Mouse (Mus musculus): ENCODE measurements at regions not wholly inside any gene's neighbourhood (a gene's known extent, or its start where the extent isn't known, plus 50 kb on each side); places are given as distances from the start of the nearest gene placed in this dataset.

DNA sequence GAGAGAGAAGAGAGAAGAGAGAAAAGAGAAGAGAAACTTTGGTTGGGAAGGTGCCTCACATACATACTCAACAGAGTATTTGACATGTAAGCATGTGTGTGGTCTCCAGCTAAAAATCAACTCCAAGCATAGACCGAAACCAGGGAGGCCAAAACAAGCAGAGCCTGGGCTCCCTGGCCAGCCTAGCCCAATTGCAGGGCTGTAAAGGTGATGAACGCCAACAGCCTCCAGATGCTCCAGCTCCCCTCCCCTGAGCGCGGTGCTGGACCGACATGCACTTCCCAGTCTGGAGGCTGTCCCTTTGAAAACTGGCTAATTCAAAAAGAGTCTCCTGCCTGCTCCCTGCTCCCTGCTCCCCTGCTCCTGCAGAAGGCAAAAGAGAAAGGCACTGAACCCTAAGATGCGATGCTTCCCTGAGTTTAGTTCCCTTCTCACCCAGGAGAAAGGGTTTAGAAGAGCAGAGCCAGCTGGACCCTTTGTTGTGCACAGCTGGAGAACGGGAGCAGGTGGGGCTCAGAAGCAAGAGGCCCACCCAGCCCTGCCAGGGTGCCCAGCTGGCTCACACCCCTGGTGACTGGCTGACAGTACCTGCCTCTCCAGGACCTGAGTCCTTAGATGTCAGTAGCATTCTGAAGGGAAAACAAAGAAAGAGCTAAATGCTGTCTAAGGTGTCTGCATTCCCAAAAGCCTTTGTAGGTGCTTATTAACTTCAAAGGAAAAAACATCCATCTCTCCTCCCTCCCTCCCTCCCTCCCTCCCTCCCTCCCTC, 255.2 kb upstream of the Arid1b start:
- no peaks in the 10 kb centered on the region for H3K36me3 ChIP-seq (ENCODE audit: control insufficient read depth, insufficient read depth, low read length)
- no peak overlapping the region for H3K4me2 ChIP-seq
- no peak overlapping the region for H3K27ac ChIP-seq (ENCODE audit: low read depth, low read length)
- H3K4me3 ChIP-seq (ENCODE audit: low read depth, low read length), result no peak overlapping the region
- no peaks in the 10 kb centered on the region for H3K9me3 ChIP-seq (replicated peaks; ENCODE audit: control insufficient read depth, low read length)
- ATAC-seq (replicated peaks; ENCODE audit: insufficient number of reproducible peaks, low FRiP score, low TSS enrichment), result no peak
- no peak overlapping the region for H3K9ac ChIP-seq (ENCODE audit: low read depth, low read length)
- H3K27me3 ChIP-seq (ENCODE audit: control insufficient read depth, insufficient read depth, low read length), result no peaks in the 10 kb centered on the region
- WGBS (ENCODE audit: insufficient replicate concordance), result 12% methylated on average over 7 of the region's 7 CpGs
- no peaks in the 10 kb centered on the region for H3K4me1 ChIP-seq (ENCODE audit: control insufficient read depth, insufficient read depth, low read length)

DNA sequence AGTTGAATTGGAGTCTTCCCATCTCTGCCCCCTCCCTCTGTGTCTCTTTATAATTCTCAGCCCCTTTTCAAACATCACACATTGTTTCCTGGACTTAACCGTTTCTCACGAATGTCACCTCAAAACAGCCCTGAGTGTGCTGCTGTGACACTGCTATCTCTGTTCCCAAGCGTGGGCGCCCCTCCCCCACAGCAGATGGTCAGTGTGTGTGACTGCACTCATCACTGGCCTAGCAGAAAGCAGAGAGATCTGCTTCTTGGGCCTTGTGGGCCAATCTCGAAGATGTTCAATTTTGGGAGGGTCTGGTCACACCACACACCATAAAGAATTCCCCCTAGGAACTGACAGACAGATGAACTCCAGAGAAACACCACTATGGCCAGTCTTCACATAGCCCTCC, 253.3 kb upstream of the Arid1b start:
- ATAC-seq (replicated peaks; ENCODE audit: insufficient number of reproducible peaks, low FRiP score, low TSS enrichment), result no peak
- H3K4me2 ChIP-seq, result no peak overlapping the region
- H3K9me3 ChIP-seq (replicated peaks; ENCODE audit: control insufficient read depth, low read length), result no peaks in the 10 kb centered on the region
- no peak overlapping the region for H3K27ac ChIP-seq (ENCODE audit: low read depth, low read length)
- H3K4me1 ChIP-seq (ENCODE audit: control insufficient read depth, insufficient read depth, low read length), result no peaks in the 10 kb centered on the region
- WGBS (ENCODE audit: insufficient replicate concordance), result 35% methylated on average over 5 of the region's 5 CpGs
- no peak overlapping the region for H3K4me3 ChIP-seq (ENCODE audit: low read depth, low read length)
- no peak overlapping the region for H3K9ac ChIP-seq (ENCODE audit: low read depth, low read length)
- H3K36me3 ChIP-seq (ENCODE audit: control insufficient read depth, insufficient read depth, low read length), result no peaks in the 10 kb centered on the region
- H3K27me3 ChIP-seq (ENCODE audit: control insufficient read depth, insufficient read depth, low read length), result no peaks in the 10 kb centered on the region

DNA sequence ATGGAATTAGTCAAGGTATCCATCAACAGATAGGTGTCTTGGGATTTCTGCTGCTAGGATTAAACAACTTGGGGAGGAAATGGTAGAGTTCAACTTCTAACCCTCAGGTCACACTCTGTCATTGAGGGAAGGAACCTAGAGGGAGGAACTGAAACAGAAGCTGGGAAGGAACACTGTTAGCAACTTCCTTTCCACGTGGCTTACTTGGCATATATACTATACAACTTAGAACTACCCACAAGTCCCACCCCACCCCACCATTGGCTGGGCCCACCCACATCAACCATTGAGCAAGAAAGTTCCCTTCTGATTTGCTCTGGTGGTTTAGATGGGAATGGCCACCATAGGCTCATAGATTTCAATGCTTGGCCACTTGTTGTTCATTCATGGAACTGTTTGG, 251.8 kb upstream of the Arid1b start:
- no peaks in the 10 kb centered on the region for H3K4me1 ChIP-seq (ENCODE audit: control insufficient read depth, insufficient read depth, low read length)
- H3K27me3 ChIP-seq (ENCODE audit: control insufficient read depth, insufficient read depth, low read length), result no peaks in the 10 kb centered on the region
- no peak overlapping the region for H3K9ac ChIP-seq (ENCODE audit: low read depth, low read length)
- H3K4me2 ChIP-seq, result no peak overlapping the region
- 77% methylated on average over 1 of the region's 1 CpGs for WGBS (ENCODE audit: insufficient replicate concordance)
- H3K27ac ChIP-seq (ENCODE audit: low read depth, low read length), result no peak overlapping the region
- ATAC-seq (replicated peaks; ENCODE audit: insufficient number of reproducible peaks, low FRiP score, low TSS enrichment), result no peak
- no peaks in the 10 kb centered on the region for H3K9me3 ChIP-seq (replicated peaks; ENCODE audit: control insufficient read depth, low read length)
- H3K4me3 ChIP-seq (ENCODE audit: low read depth, low read length), result no peak overlapping the region
- H3K36me3 ChIP-seq (ENCODE audit: control insufficient read depth, insufficient read depth, low read length), result no peaks in the 10 kb centered on the region

DNA sequence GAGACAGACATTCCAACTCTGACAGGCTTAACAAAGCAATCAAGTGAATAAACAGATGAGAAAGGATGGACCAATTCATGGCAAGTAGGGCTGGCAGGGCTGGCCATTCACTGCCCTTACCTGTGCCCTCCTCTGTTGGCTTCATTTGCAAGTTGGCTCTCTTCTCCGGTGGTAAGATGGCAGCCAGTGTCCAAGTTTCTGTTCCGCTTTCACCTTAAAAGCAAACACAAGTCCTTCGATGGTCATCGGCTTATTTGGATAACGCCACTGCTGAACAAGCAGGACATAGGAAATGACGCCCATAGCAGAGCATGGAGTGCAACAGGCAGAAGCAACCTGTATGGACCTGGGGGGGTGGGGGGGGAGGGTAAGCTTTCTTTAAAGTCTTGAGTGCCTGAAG, 231.2 kb upstream of the Arid1b start:
- Histone ChIP-seq H3K4me1 (ENCODE audit: control insufficient read depth, insufficient read depth, low read length) (no peaks in the 10 kb centered on the region), H3K4me3 (ENCODE audit: low read depth, low read length) (no peak overlapping the region), H3K9me3 (replicated peaks; ENCODE audit: control insufficient read depth, low read length) (no peaks in the 10 kb centered on the region), H3K27ac (ENCODE audit: low read depth, low read length) (no peak overlapping the region), H3K4me2 (no peak overlapping the region), H3K9ac (ENCODE audit: low read depth, low read length) (no peak overlapping the region), H3K36me3 (ENCODE audit: control insufficient read depth, insufficient read depth, low read length) (no peaks in the 10 kb centered on the region), H3K27me3 (ENCODE audit: control insufficient read depth, insufficient read depth, low read length) (no peaks in the 10 kb centered on the region)
- ATAC-seq (replicated peaks; ENCODE audit: insufficient number of reproducible peaks, low FRiP score, low TSS enrichment), result no peak
- WGBS (ENCODE audit: insufficient replicate concordance), result 86% methylated on average over 6 of the region's 6 CpGs

DNA sequence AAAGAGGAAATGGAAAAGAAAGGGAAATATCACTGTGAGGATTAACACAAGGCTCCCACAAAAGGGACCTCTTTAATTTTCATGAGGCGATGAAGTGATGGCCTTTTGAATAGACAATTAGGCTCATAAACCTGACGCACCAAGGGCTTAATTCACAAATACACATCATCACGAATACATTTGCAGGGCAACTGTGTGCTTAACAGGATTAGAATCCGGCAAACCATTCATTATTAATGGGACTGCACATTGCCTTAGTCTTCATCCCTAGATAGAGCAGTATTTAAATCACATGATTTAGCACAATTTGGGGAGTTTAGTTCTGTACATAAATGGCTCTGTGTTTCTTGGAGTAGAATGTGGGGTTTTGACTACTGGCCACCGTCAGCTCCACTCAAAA, 228.4 kb upstream of the Arid1b start:
- WGBS (ENCODE audit: insufficient replicate concordance), result 74% methylated on average over 5 of the region's 5 CpGs
- ATAC-seq (replicated peaks; ENCODE audit: insufficient number of reproducible peaks, low FRiP score, low TSS enrichment), result no peak

DNA sequence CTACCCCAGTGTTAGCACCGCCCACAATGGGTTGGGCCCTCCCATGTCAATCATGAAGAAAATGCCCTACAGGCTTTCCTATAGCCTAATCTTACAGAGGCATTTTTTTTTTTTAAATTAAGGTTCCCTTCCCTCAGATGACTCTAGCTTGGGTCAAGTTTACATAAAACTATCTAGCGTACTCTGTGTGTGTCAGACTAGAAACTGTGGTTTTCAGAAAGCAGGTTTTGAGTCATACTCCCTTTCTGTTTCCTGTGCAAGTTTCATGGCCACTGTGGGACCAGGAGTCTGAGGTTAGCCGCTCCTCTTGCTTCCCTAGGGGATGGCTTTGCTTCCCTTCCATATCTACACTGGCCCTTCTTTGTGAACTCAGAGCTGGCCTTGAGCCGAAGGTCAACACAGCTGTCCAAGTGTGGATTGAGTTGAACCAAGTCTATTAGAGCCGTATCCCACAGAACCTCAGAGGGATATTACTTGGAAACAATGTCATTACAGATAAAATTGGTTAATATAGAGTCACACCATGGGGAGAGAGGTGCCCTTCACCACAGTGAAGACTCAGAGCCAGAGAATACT, 226.1 kb upstream of the Arid1b start:
- Histone ChIP-seq H3K27ac (ENCODE audit: low read depth, low read length) (no peak overlapping the region), H3K9me3 (replicated peaks; ENCODE audit: control insufficient read depth, low read length) (no peaks in the 10 kb centered on the region), H3K4me2 (no peak overlapping the region), H3K27me3 (ENCODE audit: control insufficient read depth, insufficient read depth, low read length) (no peaks in the 10 kb centered on the region), H3K4me3 (ENCODE audit: low read depth, low read length) (no peak overlapping the region), H3K9ac (ENCODE audit: low read depth, low read length) (no peak overlapping the region), H3K4me1 (ENCODE audit: control insufficient read depth, insufficient read depth, low read length) (no peaks in the 10 kb centered on the region), H3K36me3 (ENCODE audit: control insufficient read depth, insufficient read depth, low read length) (no peaks in the 10 kb centered on the region)
- no peak for ATAC-seq (replicated peaks; ENCODE audit: insufficient number of reproducible peaks, low FRiP score, low TSS enrichment)
- WGBS (ENCODE audit: insufficient replicate concordance), result 83% methylated on average over 5 of the region's 5 CpGs

More for the DNA sequence above, 228.4 kb upstream of the Arid1b start:
- H3K4me1 ChIP-seq (ENCODE audit: control insufficient read depth, insufficient read depth, low read length), result no peaks in the 10 kb centered on the region
- no peaks in the 10 kb centered on the region for H3K36me3 ChIP-seq (ENCODE audit: control insufficient read depth, insufficient read depth, low read length)
- H3K4me3 ChIP-seq (ENCODE audit: low read depth, low read length), result no peak overlapping the region
- H3K9me3 ChIP-seq (replicated peaks; ENCODE audit: control insufficient read depth, low read length), result no peaks in the 10 kb centered on the region
- H3K27me3 ChIP-seq (ENCODE audit: control insufficient read depth, insufficient read depth, low read length), result no peaks in the 10 kb centered on the region
- H3K4me2 ChIP-seq, result no peak overlapping the region
- no peak overlapping the region for H3K27ac ChIP-seq (ENCODE audit: low read depth, low read length)
- no peak overlapping the region for H3K9ac ChIP-seq (ENCODE audit: low read depth, low read length)

DNA sequence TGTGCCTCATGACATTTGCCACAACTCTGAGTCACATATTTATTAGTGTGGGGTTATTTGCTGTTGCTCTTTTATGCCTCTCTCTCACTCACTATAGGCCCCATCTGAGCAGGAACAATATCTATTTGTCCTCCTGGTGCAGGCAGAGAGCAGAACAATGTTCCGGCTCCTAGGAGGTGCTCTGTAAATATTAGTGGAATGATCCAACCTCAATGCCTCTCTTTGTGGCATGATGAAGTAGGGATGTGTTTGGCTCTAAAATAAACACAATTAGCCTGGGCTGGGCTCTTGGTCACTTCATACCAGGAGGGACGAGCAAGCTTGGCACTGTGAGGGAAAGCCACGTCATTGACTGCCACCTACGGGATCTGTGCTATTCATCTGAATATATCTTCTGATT, 224.8 kb upstream of the Arid1b start:
- WGBS (ENCODE audit: insufficient replicate concordance), result 79% methylated on average over 4 of the region's 4 CpGs
- Histone ChIP-seq H3K36me3 (ENCODE audit: control insufficient read depth, insufficient read depth, low read length) (no peaks in the 10 kb centered on the region), H3K27me3 (ENCODE audit: control insufficient read depth, insufficient read depth, low read length) (no peaks in the 10 kb centered on the region), H3K4me2 (no peak overlapping the region), H3K27ac (ENCODE audit: low read depth, low read length) (no peak overlapping the region), H3K9me3 (replicated peaks; ENCODE audit: control insufficient read depth, low read length) (no peaks in the 10 kb centered on the region), H3K4me3 (ENCODE audit: low read depth, low read length) (no peak overlapping the region), H3K9ac (ENCODE audit: low read depth, low read length) (no peak overlapping the region), H3K4me1 (ENCODE audit: control insufficient read depth, insufficient read depth, low read length) (no peaks in the 10 kb centered on the region)
- no peak for ATAC-seq (replicated peaks; ENCODE audit: insufficient number of reproducible peaks, low FRiP score, low TSS enrichment)

DNA sequence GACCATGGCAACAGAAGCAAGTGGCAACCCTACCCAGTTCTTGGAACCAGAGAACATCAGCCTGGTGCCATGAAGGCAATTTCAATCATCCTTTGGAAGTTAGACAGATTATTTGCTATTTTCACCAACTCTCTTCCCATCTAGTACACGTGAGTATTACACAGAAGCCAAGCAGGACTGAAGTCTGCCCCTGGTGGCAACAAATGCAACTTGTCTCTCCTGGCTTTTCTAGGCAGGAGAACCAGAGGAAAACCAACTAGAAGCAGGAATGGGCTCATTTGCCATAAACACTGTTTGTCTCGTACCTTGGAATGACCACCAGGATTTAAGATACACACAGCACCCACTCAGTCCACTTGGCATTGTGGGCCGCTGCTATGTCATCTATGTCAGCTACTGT, 224.1 kb upstream of the Arid1b start:
- no peak overlapping the region for H3K4me2 ChIP-seq
- ATAC-seq (replicated peaks; ENCODE audit: insufficient number of reproducible peaks, low FRiP score, low TSS enrichment), result no peak
- H3K9me3 ChIP-seq (replicated peaks; ENCODE audit: control insufficient read depth, low read length), result no peaks in the 10 kb centered on the region
- no peaks in the 10 kb centered on the region for H3K27me3 ChIP-seq (ENCODE audit: control insufficient read depth, insufficient read depth, low read length)
- no peak overlapping the region for H3K9ac ChIP-seq (ENCODE audit: low read depth, low read length)
- 73% methylated on average over 3 of the region's 3 CpGs for WGBS (ENCODE audit: insufficient replicate concordance)
- H3K4me3 ChIP-seq (ENCODE audit: low read depth, low read length), result no peak overlapping the region
- no peaks in the 10 kb centered on the region for H3K36me3 ChIP-seq (ENCODE audit: control insufficient read depth, insufficient read depth, low read length)
- no peaks in the 10 kb centered on the region for H3K4me1 ChIP-seq (ENCODE audit: control insufficient read depth, insufficient read depth, low read length)
- H3K27ac ChIP-seq (ENCODE audit: low read depth, low read length), result no peak overlapping the region

DNA sequence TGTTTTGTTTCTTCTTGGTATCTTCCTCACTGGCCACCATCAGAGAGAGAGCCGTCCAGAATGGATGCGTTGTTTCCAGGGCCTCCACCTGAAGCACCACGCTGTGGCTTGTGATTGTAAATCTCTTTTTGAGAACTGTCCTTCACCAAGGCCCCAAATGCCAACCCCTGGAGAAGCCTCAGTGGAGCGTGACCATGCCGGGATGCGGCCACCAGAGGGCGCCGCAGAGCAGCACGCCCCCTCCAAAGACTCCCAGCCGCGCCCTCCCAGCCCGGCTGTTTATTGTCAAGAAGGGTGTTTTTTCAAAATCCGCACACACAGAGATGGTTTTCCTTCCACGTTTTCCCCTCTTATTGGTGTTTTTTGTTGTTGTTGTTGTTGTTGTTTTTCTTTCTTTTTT, 216.0 kb upstream of the Arid1b start:
- Histone ChIP-seq H3K4me1 (ENCODE audit: control insufficient read depth, insufficient read depth, low read length) (no peaks in the 10 kb centered on the region), H3K4me3 (ENCODE audit: low read depth, low read length) (no peak overlapping the region), H3K27ac (ENCODE audit: low read depth, low read length) (no peak overlapping the region), H3K27me3 (ENCODE audit: control insufficient read depth, insufficient read depth, low read length) (no peaks in the 10 kb centered on the region), H3K9ac (ENCODE audit: low read depth, low read length) (no peak overlapping the region), H3K4me2 (no peak overlapping the region), H3K9me3 (replicated peaks; ENCODE audit: control insufficient read depth, low read length) (no peaks in the 10 kb centered on the region), H3K36me3 (ENCODE audit: control insufficient read depth, insufficient read depth, low read length) (no peaks in the 10 kb centered on the region)
- WGBS (ENCODE audit: insufficient replicate concordance), result 2% methylated on average over 14 of the region's 14 CpGs
- no peak for ATAC-seq (replicated peaks; ENCODE audit: insufficient number of reproducible peaks, low FRiP score, low TSS enrichment)
